Mouse (Mus musculus) heart, postnatal 0 days (tissue): ENCODE measurements around the gene Adamtsl4. TPM values are rescaled to one million over a fixed set of nuclear protein-coding genes. Genes with fewer than 3 reads are reported as not detected.

Source experiments
- ATAC-seq: fragments of 200-750 bp; cut with Nextera tagmentation; 2 replicates; pipeline ENCODE4 v1.8.0; 2017; ENCODE audit warnings: low read depth, moderate number of reproducible peaks, moderate library complexity; ENCODE audit not compliant: insufficient read depth
- DNase-seq: peaks from one replicate; pipeline ENCODE4 v3.0.0-alpha.2; 2016; ENCODE audit warnings: low spot score
- H3K27ac ChIP-seq: fragments of 300-500 bp; sonication (generic); 2 replicates; pipeline ENCODE4 v1.5.1; 2014; ENCODE audit warnings: low read depth, mild to moderate bottlenecking
- H3K27me3 ChIP-seq: fragments of 300-500 bp; sonication (generic); 2 replicates; pipeline ENCODE4 v1.6.1; 2014; ENCODE audit warnings: low read length, mixed read lengths; ENCODE audit not compliant: control insufficient read depth, insufficient read depth
- H3K36me3 ChIP-seq: fragments of 300-500 bp; sonication (generic); replicated peaks from 2 replicates; pipeline ENCODE4 v1.6.1; 2014; ENCODE audit warnings: low read length, mixed read lengths; ENCODE audit not compliant: control insufficient read depth, insufficient read depth
- H3K4me1 ChIP-seq: fragments of 300-500 bp; sonication (generic); 2 replicates; pipeline ENCODE4 v1.6.1; 2014; ENCODE audit warnings: antibody characterized with exemption; ENCODE audit not compliant: control insufficient read depth, insufficient read depth
- H3K4me2 ChIP-seq: fragments of 300-500 bp; sonication (generic); 2 replicates; pipeline ENCODE4 v1.6.1; 2014; ENCODE audit warnings: low read depth, mild to moderate bottlenecking, low read length, moderate library complexity
- H3K4me3 ChIP-seq: fragments of 300-500 bp; sonication (generic); 2 replicates; pipeline ENCODE4 v1.5.1; 2014; ENCODE audit warnings: low read depth, low read length
- H3K9ac ChIP-seq: fragments of 300-500 bp; sonication (generic); replicated peaks from 2 replicates; pipeline ENCODE4 v1.6.1; 2014; ENCODE audit warnings: low read depth, low read length, mixed read lengths
- H3K9me3 ChIP-seq: fragments of 300-500 bp; sonication (generic); replicated peaks from 2 replicates; pipeline ENCODE4 v1.6.1; 2016; ENCODE audit warnings: low read length; ENCODE audit not compliant: control insufficient read depth
- CTCF ChIP-seq: IDR thresholded peaks from 2 replicates; pipeline ENCODE4 v1.5.1; 2016; ENCODE audit warnings: antibody characterized with exemption, control low read depth, low read depth
- EP300 ChIP-seq: IDR thresholded peaks from 2 replicates; pipeline ENCODE4 v1.6.1; 2016; ENCODE audit warnings: antibody characterized with exemption, low read depth
- WGBS: fragments of 180-500 bp; shearing (Covaris S2); extraction: QIAGEN DNeasy Blood & Tissue Kit; methylation state at CpG from one replicate; pipeline ENCODE4 v1.1.7; 2014; 5-methylcytosine and 5-hydroxymethylcytosine counted together
- polyA plus RNA-seq: library from polyadenylated mRNA; unstranded; fragments of >200 nt; fragmentation: Nextera tagmentation; extraction: Ambion mirVana; gene quantifications from 2 replicates; pipeline ENCODE4 v1.2.1, GENCODE M21; 2015
- total RNA-seq: library from RNA; depleted of rRNA; stranded (reverse); fragments of >200 nt; gene quantifications from 2 replicates; pipeline ENCODE4 v1.2.3, GENCODE M21; 2014; ENCODE audit warnings: low replicate concordance

The Adamtsl4 gene
- total and polyA plus RNA-seq, 2 experiments from 2014 or later: 7.5 to 20.2 TPM

GRCm38 (mm10) chr3:95685301-95685700, 2.4 kb downstream of the Adamtsl4 start:
- TF ChIP-seq CTCF (no peak), EP300 (no peak)
- no peaks in the 10 kb centered on the region for H3K27me3 ChIP-seq
- H3K4me1 ChIP-seq: peaks cover 38% of the 10 kb centered on the region
- no peak for ATAC-seq
- no peak overlapping the region for H3K9ac ChIP-seq
- H3K4me3 ChIP-seq: no peak overlapping the region
- H3K27ac ChIP-seq: peak overlapping the region; percentile 21; the same call in 1 of the 2 replicates
- peaks cover 5% of the 10 kb centered on the region for H3K36me3 ChIP-seq
- H3K4me2 ChIP-seq: no peak overlapping the region
- 70% methylated on average over 4 of the region's 4 CpGs for WGBS
- H3K9me3 ChIP-seq: no peaks in the 10 kb centered on the region
- no peak for DNase-seq

- H3K4me2 ChIP-seq: no peak overlapping the region
- DNase-seq (no peak), ATAC-seq (peak; percentile 5; the same call in 1 of the 2 replicates)
- no peak overlapping the region for H3K9ac ChIP-seq
- H3K4me1 ChIP-seq: peaks cover 34% of the 10 kb centered on the region
- TF ChIP-seq EP300 (no peak), CTCF (no peak)
- H3K27ac ChIP-seq: no peak overlapping the region
- H3K36me3 ChIP-seq: peaks cover 5% of the 10 kb centered on the region
- H3K27me3 ChIP-seq: no peaks in the 10 kb centered on the region
- H3K4me3 ChIP-seq: no peak overlapping the region
- H3K9me3 ChIP-seq: no peaks in the 10 kb centered on the region
- 45% methylated on average over 5 of the region's 8 CpGs for WGBS
Observed at GRCm38 (mm10) chr3:95684846-95685245, 2.9 kb downstream of the Adamtsl4 start.

- Histone ChIP-seq H3K4me2 (no peak overlapping the region), H3K36me3 (peaks cover 12% of the 10 kb centered on the region), H3K4me1 (peaks cover 21% of the 10 kb centered on the region), H3K4me3 (no peak overlapping the region), H3K9me3 (no peaks in the 10 kb centered on the region), H3K27me3 (no peaks in the 10 kb centered on the region), H3K27ac (no peak overlapping the region), H3K9ac (no peak overlapping the region)
- ATAC-seq (no peak), DNase-seq (no peak)
- WGBS: 63% methylated on average over 5 of the region's 5 CpGs
- no peak for TF ChIP-seq EP300
- TF ChIP-seq CTCF: no peak
Observed at GRCm38 (mm10) chr3:95682878-95683277, 4.8 kb downstream of the Adamtsl4 start.

- H3K4me3 ChIP-seq: no peak overlapping the region
- no peak overlapping the region for H3K27ac ChIP-seq
- H3K27me3 ChIP-seq: no peaks in the 10 kb centered on the region
- H3K9me3 ChIP-seq: no peaks in the 10 kb centered on the region
- TF ChIP-seq CTCF (no peak), EP300 (no peak)
- H3K4me1 ChIP-seq: peaks cover 13% of the 10 kb centered on the region
- ATAC-seq: no peak
- H3K36me3 ChIP-seq: peaks cover 12% of the 10 kb centered on the region
- H3K4me2 ChIP-seq: no peak overlapping the region
- 19% methylated on average over 11 of the region's 11 CpGs for WGBS
- DNase-seq: no peak
- H3K9ac ChIP-seq: no peak overlapping the region
Observed at GRCm38 (mm10) chr3:95681365-95681764, 6.4 kb downstream of the Adamtsl4 start.

DNA sequence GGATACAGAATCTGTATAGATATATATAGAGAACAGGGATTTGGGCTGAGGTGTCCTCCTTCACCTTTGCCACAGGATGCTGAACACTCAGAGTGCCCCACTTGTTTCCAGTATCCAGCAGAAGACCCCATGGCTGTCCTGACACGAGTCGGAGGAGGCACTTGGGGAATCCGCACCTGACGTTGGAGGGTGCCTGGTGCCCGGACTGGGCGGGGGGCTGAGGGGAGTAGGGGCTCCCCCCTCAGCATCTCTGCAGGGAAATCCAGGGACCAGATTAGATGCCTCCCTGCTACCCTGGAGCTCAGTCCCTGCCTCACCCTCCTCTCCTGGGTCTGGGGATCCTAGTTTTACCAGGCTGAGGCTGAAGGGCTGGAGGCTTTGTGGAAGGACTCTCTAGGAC, 7.0 kb downstream of the Adamtsl4 start:
- 66% methylated on average over 6 of the region's 6 CpGs for WGBS
- H3K9me3 ChIP-seq: no peaks in the 10 kb centered on the region
- H3K27me3 ChIP-seq: no peaks in the 10 kb centered on the region
- DNase-seq (no peak), ATAC-seq (no peak)
- H3K4me3 ChIP-seq: no peak overlapping the region
- no peak overlapping the region for H3K9ac ChIP-seq
- no peak overlapping the region for H3K4me2 ChIP-seq
- H3K4me1 ChIP-seq: peaks cover 12% of the 10 kb centered on the region
- TF ChIP-seq CTCF (no peak), EP300 (no peak)
- H3K27ac ChIP-seq: no peak overlapping the region
- peaks cover 12% of the 10 kb centered on the region for H3K36me3 ChIP-seq

DNA sequence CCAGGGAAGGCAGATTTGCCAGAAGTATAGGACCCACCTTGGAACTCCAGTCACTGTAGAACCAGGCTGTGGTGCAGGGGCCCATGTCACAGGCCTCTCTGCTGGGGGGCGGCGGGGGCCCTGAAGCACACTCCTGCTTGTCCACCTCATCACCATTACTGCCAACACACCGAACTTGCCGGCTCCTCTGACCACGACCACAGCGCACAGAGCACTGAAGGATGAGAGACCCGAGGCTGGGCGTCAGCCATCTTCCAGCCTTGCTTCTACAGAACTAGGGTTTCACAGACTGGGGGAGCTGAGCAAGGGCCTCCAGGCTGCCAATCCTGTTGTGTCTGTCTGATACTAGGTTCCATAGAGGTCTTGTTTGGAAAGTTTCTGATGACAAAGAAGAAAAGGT, 8.2 kb downstream of the Adamtsl4 start:
- H3K27ac ChIP-seq: no peak overlapping the region
- ATAC-seq (no peak), DNase-seq (no peak)
- no peaks in the 10 kb centered on the region for H3K9me3 ChIP-seq
- H3K4me1 ChIP-seq: peaks cover 20% of the 10 kb centered on the region
- H3K4me2 ChIP-seq: no peak overlapping the region
- H3K36me3 ChIP-seq: peaks cover 12% of the 10 kb centered on the region
- H3K9ac ChIP-seq: no peak overlapping the region
- TF ChIP-seq EP300 (no peak), CTCF (no peak)
- WGBS: 91% methylated on average over 8 of the region's 8 CpGs
- no peak overlapping the region for H3K4me3 ChIP-seq
- no peaks in the 10 kb centered on the region for H3K27me3 ChIP-seq
